Mouse (Mus musculus): ENCODE measurements around the gene 4930524B15Rik.

The 4930524B15Rik gene

DNA sequence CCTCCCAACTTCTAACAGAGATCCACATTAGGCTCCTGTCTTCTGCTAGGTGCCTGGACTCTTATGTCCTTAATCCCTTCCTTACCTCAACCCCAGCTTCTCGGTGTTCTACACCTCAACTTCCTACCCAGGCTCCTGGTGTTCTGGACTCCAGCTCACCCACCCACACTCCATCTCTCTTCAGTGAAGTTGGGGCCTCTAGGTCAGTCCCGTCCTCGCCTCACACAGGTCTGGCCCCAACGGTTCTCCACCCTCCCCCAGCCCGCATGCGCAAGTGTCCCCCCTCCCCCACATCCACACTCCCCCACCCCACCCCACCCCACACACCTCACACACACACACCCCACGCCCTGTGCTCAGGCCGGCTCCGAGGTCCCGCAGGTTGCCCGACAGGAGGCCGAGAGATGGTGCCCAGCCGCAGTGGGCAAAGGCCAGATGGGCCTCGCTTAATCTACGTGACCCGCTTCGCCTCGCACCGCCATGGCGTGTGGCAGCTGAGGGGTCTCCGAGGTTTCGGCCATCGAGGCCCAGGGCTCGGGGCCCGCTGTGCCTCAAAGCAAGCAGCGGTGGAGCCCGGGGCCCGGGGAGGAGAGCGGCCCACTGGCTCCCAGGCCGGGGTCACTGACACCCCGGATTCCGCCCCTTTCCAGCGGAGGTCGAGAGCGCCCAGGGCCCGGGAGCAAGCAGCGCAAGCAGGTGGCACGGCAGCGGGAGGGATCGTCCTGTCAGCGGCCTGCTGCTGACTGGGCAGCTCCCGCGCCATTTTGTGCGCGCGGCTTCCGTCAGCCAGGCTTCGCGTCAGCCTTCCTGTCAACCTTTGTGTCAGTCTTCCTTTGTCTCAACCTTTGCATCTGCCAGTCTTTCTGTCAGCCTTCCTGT is at the start of gene 4930524B15Rik:
4930524B15Rik (plus strand) TSS at position 337 of the 879 bp plus-strand sequence.
- DNase-seq (ENCODE audit: low read depth, low spot score): no peak
- H3K36me3 ChIP-seq (ENCODE audit: control insufficient read depth, insufficient read depth, low read length, poor library complexity, severe bottlenecking): no peaks in the 10 kb centered on the region
- H3K27me3 ChIP-seq (ENCODE audit: control insufficient read depth, insufficient read depth, low read length, poor library complexity, severe bottlenecking): no peaks in the 10 kb centered on the region

DNA sequence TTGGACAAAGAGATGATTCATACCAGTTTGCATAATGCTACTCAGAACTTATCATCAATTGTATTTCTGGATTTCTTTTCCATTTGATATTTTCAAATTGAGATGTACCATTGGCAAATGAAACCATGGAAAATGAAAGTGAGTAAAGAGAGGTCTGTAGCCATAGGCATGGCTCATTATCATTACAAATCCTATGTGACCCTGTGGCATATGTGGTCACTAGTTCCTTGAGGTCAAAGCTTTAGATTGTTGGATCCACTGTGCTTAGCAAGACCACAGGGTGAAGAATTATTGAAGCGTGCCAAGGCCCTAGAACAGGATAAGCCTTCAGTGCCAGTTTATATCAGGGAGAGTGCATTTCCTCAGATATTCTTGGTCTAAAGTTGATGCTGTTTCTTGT is 47.6 kb upstream of the 4930524B15Rik start:
- DNase-seq (ENCODE audit: low read depth, low spot score): no peak
- Histone ChIP-seq H3K36me3 (ENCODE audit: control insufficient read depth, insufficient read depth, low read length, poor library complexity, severe bottlenecking) (0 out of 2 replicates have a peak, but pooled peaks cover 2% of the 10 kb centered on the region), H3K27me3 (ENCODE audit: control insufficient read depth, insufficient read depth, low read length, poor library complexity, severe bottlenecking) (no peaks in the 10 kb centered on the region)

DNA sequence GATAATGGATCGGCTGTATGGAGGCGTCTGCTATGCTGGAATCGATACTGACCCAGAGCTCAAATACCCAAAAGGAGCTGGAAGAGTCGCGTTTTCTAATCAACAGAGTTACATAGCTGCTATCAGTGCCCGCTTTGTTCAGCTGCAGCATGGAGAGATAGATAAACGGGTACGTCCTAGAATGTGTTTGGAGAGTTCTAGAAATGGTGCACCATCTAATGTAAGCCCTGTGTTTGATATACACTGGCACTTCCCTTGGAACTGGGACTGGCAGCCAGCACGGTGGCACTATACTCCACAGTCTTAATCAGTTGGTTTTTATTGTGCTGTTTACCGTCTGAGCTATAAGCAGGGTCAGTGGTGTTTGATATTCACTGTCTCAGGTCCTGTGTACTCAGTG is 35.3 kb upstream of the 4930524B15Rik start:
- DNase-seq (ENCODE audit: low read depth, low spot score): no peak
- Histone ChIP-seq H3K36me3 (ENCODE audit: control insufficient read depth, insufficient read depth, low read length, poor library complexity, severe bottlenecking) (peaks cover 9% of the 10 kb centered on the region), H3K27me3 (ENCODE audit: control insufficient read depth, insufficient read depth, low read length, poor library complexity, severe bottlenecking) (no peaks in the 10 kb centered on the region)

DNA sequence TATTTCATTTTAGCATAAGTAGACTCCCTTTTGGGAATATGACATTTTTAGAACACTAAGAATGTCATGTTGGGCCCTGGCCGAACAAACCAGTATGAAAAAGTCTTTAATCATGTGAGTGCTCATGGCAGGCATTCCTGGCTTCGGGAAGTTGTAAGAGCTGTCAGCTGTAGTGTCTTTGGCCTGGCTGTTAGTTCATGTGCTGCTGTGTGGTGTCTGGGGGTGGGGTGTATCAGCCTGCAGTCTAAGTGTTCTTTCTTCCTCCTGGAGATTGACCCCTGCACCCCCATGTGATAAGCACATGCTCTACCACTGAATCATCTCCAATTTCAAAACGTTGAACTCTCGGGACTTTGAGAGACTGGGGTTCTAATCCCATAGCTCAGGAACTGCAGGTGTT is 29.7 kb upstream of the 4930524B15Rik start:
- no peak for DNase-seq (ENCODE audit: low read depth, low spot score)
- no peaks in the 10 kb centered on the region for H3K27me3 ChIP-seq (ENCODE audit: control insufficient read depth, insufficient read depth, low read length, poor library complexity, severe bottlenecking)
- H3K36me3 ChIP-seq (ENCODE audit: control insufficient read depth, insufficient read depth, low read length, poor library complexity, severe bottlenecking): peaks cover 5% of the 10 kb centered on the region; the same call in 1 of the 2 replicates

DNA sequence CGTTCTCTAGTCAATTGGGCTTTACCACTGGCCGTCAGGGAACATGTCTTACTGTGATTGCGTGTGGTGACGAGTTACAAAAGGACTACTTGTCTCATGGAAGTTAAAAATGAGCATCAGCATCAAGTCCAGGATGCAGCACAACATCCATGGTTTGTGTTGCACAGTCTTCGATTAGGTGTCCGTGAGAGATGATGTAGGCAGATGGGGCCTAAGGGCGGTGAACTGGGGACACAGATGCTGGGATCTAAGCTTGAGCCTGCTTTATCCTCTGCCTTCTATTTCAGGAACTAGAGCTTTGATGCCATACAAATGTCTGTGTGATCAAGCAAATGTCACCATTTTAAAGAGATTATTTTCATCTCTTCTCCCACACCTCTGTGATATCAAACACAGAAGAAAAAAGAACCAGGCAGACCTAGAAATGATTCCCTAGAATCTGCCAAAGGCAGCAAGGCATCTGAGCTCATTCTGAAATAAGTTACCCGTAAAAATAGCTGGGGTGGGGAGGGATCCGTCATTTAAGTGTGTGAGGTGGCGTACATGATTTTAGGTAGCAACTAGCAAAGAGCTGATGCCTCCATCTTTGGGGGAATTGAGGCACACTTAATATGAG is 28.4 kb upstream of the 4930524B15Rik start:
- Histone ChIP-seq H3K36me3 (ENCODE audit: control insufficient read depth, insufficient read depth, low read length, poor library complexity, severe bottlenecking) (peaks cover 4% of the 10 kb centered on the region; the same call in 1 of the 2 replicates), H3K27me3 (ENCODE audit: control insufficient read depth, insufficient read depth, low read length, poor library complexity, severe bottlenecking) (no peaks in the 10 kb centered on the region)
- DNase-seq (ENCODE audit: low read depth, low spot score): no peak

DNA sequence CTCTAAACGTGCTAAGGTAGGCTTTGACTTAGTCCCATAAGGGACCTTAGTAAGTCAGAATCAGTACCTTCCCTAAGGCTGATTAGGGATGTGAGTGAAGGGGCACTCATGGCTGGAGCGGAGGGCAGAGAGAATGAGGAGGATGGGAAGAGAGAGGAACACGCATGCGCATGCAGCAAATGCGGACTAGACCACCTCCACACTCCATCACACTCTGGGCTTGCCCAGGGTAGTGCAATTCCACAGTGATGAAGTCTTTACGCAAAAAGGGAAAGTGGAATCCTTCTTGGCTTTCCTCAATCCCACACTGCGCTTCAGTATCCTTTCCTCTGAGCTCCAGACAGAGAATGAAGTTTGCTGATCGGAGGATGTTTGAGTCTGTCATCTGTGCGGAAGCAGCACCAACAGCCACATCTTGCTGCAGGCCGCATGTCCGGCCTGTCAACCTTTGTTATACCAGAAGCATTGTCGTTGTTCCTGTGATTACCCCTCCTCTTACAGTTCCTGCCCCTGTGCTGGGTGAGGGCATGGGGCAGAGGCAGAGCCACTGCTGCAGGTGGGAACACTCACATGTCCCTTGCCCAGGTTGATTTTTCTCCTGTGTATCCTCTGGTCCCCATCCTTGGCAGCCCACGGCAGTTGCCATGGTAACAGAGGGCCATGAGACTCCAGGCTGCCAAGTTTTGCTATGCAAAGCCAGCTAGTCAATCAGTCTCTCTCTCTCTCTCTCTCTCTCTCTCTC is 24.3 kb upstream of the 4930524B15Rik start:
- Histone ChIP-seq H3K36me3 (ENCODE audit: control insufficient read depth, insufficient read depth, low read length, poor library complexity, severe bottlenecking) (no peaks in the 10 kb centered on the region), H3K27me3 (ENCODE audit: control insufficient read depth, insufficient read depth, low read length, poor library complexity, severe bottlenecking) (no peaks in the 10 kb centered on the region)
- DNase-seq (ENCODE audit: low read depth, low spot score): no peak

DNA sequence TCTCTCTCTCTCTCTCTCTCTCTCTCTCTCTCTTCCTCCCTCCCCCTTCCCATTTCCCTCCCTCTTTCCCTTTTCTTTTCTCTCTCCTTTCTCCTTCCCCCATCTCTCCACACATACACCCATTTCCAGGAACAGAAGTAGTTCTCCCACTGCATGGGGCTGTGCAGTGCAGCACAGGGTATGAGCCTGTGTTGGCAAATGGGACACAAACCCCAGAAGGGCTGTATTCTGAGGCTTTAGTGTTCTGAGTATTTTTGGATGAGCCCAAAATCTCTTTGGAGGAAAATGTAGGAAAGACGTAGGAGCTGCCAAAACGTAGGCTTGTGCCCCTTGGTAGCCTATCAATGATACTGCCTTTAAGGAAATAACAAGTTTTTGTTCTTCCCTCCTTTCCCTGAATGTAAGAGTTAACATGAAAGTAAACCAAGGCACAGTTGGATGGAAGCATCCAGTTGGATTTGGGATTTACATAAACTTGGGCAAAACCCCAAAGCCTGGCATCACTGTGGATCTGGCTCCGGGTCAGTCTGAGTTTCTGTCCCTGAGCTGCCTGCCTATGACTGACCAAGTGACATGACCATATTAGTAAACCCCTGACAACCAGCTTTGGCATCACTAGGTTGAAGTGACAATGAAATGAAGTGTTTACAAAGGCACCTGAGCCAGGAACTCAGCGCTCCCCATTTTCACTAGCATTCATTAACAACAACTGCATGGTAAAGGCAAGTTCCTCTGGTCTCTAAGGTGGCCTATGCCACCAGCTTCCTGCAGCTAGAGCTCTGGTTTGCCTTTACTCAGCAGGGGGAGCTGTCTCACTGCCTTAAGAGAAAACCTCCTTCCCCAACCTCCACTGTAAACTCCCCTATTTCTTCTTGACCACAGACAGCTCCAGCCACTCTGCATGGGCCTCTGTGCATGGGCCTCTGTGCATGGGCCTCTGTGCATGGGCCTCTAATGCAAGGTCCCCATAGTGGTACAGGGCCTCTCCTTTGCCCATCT is 23.5 kb upstream of the 4930524B15Rik start:
- no peaks in the 10 kb centered on the region for H3K36me3 ChIP-seq (ENCODE audit: control insufficient read depth, insufficient read depth, low read length, poor library complexity, severe bottlenecking)
- DNase-seq (ENCODE audit: low read depth, low spot score): peak; percentile 30
- no peaks in the 10 kb centered on the region for H3K27me3 ChIP-seq (ENCODE audit: control insufficient read depth, insufficient read depth, low read length, poor library complexity, severe bottlenecking)

DNA sequence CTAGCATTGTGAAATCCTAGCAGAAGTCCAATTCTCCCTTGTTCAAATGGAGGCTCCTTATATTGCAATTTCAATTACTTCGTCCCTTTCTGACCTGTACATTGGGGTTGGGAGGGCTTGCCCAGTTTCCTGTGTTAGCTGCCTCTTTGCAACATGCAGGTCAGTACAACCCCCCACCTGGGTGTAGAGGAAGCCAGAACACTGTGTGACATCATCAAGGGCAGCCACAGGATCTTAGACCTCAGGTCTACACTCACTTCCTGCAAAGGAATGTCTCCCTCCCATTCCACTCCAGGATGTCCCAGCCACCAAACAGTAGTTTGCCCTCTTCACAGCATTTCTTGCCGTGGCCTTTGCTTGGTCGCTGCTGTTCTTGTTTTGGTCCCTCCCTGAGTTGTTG is 19.9 kb upstream of the 4930524B15Rik start:
- H3K27me3 ChIP-seq (ENCODE audit: control insufficient read depth, insufficient read depth, low read length, poor library complexity, severe bottlenecking): no peaks in the 10 kb centered on the region
- no peaks in the 10 kb centered on the region for H3K36me3 ChIP-seq (ENCODE audit: control insufficient read depth, insufficient read depth, low read length, poor library complexity, severe bottlenecking)
- DNase-seq (ENCODE audit: low read depth, low spot score): no peak

DNA sequence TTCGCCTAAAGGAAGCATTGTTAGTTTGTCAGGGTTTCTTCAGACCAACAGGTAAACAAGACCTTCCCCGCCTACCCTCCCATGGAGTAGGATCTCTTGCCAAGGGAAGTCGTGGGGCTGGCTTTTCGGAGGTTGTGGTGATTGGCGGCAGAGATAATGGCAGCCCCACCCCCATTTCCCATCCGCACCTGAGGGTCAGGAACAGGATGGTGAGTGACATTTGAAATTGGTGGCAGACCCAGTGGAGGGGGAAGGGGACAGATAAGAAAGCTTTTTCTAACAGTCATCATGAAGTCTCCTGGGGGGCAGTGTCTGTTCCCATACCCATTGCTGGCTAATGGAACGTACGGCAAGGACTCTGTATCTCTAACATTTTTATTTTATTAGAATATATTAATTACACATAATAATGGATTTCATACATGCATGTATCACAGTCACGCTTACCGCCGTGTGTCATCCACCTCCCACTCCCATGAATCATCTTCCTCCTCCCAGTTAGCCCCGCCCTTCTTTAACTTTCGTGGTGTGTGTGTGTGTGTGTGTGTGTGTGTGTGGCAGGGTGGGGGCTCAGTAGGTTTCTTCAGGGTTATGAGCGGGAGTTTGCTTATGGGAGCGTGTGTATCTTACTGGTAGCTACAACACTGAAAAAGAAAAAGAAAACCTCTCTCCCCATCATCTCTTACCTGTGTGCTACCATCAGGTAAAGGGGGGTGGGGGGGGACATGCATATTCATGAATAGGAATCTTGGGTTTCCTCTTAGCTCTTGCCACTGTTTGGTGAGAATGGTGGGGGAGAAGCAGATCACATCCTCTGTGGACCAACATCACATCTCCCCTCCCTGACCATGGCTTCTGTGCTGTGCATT is 16.7 kb upstream of the 4930524B15Rik start:
- Histone ChIP-seq H3K36me3 (ENCODE audit: control insufficient read depth, insufficient read depth, low read length, poor library complexity, severe bottlenecking) (no peaks in the 10 kb centered on the region), H3K27me3 (ENCODE audit: control insufficient read depth, insufficient read depth, low read length, poor library complexity, severe bottlenecking) (no peaks in the 10 kb centered on the region)
- DNase-seq (ENCODE audit: low read depth, low spot score): peak; percentile 8

DNA sequence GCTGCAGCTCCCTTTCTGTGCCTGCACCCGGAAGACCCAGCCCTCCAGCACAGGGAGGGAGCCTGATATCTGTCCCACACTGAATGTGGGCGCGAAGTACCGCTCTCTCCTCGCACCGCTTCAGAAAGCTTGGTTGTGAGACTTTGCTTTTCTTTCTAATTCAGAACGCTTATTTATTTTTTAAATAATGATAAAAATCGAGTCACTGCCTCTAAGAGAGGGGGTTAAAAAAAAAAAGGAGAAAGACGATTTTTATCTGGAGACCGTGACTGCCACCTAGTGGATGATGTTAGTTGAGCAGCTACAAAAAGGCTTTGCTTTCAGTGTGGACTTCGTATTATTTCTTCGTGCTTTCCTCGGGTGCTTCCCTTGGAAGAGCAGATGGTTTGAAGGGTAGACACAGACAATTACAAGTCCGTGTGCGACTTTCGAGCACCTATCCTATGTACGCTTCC is 16.0 kb upstream of the 4930524B15Rik start:
- no peaks in the 10 kb centered on the region for H3K27me3 ChIP-seq (ENCODE audit: control insufficient read depth, insufficient read depth, low read length, poor library complexity, severe bottlenecking)
- DNase-seq (ENCODE audit: low read depth, low spot score): peak; percentile 85
- no peaks in the 10 kb centered on the region for H3K36me3 ChIP-seq (ENCODE audit: control insufficient read depth, insufficient read depth, low read length, poor library complexity, severe bottlenecking)

DNA sequence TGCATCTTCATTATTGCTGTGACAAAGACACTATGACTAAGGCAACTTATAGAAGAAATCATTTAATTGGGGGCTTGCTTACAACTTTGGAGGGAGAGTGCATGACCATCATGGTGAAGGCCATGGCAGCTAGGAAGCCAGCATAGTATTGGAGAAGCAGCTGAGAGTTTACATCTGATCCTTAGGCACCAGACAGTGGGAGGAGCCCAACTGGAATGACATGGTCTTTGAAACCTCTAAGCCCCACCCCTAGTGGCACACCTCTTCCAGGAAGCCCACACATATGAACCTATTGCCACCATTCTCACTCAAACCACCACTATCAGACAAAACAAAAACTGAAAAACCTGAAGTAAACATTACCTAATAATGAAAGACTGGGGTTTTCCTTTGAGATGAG is 5.3 kb upstream of the 4930524B15Rik start:
- H3K36me3 ChIP-seq (ENCODE audit: control insufficient read depth, insufficient read depth, low read length, poor library complexity, severe bottlenecking): no peaks in the 10 kb centered on the region

DNA sequence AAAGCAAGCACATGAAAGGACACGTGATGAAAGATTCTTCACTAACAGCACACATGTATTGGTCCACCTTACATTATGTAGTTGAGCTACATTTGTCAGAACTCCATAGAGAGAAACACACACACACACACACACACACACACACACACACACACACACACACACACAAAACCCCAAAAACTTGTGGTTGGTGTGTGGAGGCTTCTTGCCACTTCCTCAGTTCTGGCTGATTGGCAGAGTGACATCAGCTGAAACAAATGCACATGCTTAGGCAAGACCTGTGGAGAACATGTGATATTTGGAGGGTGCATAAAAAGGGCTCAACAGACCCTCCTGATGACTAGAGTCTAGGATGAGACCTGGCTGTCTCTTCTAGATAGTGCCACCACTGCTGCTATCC is 1.4 kb upstream of the 4930524B15Rik start:
- no peaks in the 10 kb centered on the region for H3K36me3 ChIP-seq (ENCODE audit: control insufficient read depth, insufficient read depth, low read length, poor library complexity, severe bottlenecking)
- no peak for DNase-seq (ENCODE audit: low read depth, low spot score)
- H3K27me3 ChIP-seq (ENCODE audit: control insufficient read depth, insufficient read depth, low read length, poor library complexity, severe bottlenecking): no peaks in the 10 kb centered on the region

More for the DNA sequence above, 5.3 kb upstream of the 4930524B15Rik start:
- DNase-seq (ENCODE audit: low read depth, low spot score): no peak
- H3K27me3 ChIP-seq (ENCODE audit: control insufficient read depth, insufficient read depth, low read length, poor library complexity, severe bottlenecking): no peaks in the 10 kb centered on the region

DNA sequence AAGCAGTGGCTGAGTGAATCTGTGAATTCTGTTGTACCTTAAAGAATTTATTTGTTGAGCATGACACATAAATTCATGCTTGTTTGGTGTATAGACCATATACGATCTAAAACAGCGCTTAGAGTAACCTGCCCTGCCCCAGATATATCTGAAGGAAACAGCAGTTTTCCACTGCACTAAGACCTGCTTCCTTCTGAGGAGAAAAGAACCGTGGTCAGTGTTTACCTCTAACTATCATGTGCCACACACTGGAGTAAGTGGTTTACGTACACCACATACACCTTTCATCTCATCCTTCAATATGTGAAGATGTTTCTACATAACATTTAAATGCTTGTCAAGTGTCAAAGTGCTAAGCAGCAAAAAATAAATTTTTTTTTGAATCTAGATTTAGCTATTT is 8.7 kb downstream of the 4930524B15Rik start:
- no peaks in the 10 kb centered on the region for H3K27me3 ChIP-seq (ENCODE audit: control insufficient read depth, insufficient read depth, low read length, poor library complexity, severe bottlenecking)

More for the DNA sequence above, 8.7 kb downstream of the 4930524B15Rik start:
- H3K36me3 ChIP-seq (ENCODE audit: control insufficient read depth, insufficient read depth, low read length, poor library complexity, severe bottlenecking): no peaks in the 10 kb centered on the region
- DNase-seq (ENCODE audit: low read depth, low spot score): no peak
